Mouse (Mus musculus) midbrain, postnatal 0 days (tissue): ENCODE measurements around the gene Nrp2. TPM values are rescaled to one million over a fixed set of nuclear protein-coding genes. Genes with fewer than 3 reads are reported as not detected.
A peak's percentile ranks its signal among the peaks of the same experiment; 100 is the strongest.

ENCODE experiments used
- ATAC-seq: fragments of 200-750 bp; cut with Nextera tagmentation; 2 replicates; pipeline ENCODE4 v1.8.0; 2017; ENCODE audit warnings: moderate number of reproducible peaks, mild to moderate bottlenecking, moderate TSS enrichment, moderate library complexity; ENCODE audit not compliant: low FRiP score
- DNase-seq: peaks from one replicate; pipeline ENCODE4 v3.0.0-alpha.2; 2015; ENCODE audit warnings: low spot score
- H3K27ac ChIP-seq: fragments of 300-500 bp; sonication (generic); 2 replicates; pipeline ENCODE4 v1.5.1; 2014; ENCODE audit warnings: low read depth, mild to moderate bottlenecking, low read length, mixed read lengths
- H3K27me3 ChIP-seq: fragments of 300-500 bp; sonication (generic); 2 replicates; pipeline ENCODE4 v1.6.1; 2014; ENCODE audit warnings: low read length, control low read depth, mixed read lengths; ENCODE audit not compliant: insufficient read depth
- H3K36me3 ChIP-seq: fragments of 300-500 bp; sonication (generic); 2 replicates; pipeline ENCODE4 v1.6.1; 2014; ENCODE audit warnings: low read length, control low read depth, mixed read lengths; ENCODE audit not compliant: insufficient read depth
- H3K4me1 ChIP-seq: fragments of 300-500 bp; sonication (generic); 2 replicates; pipeline ENCODE4 v1.6.1; 2014; ENCODE audit warnings: mild to moderate bottlenecking, control low read depth, antibody characterized with exemption, low read length, mixed read lengths; ENCODE audit not compliant: insufficient read depth
- H3K4me2 ChIP-seq: fragments of 300-500 bp; sonication (generic); 2 replicates; pipeline ENCODE4 v1.6.1; 2014; ENCODE audit warnings: low read depth, mild to moderate bottlenecking, low read length, mixed read lengths; ENCODE audit not compliant: poor library complexity, severe bottlenecking
- H3K4me3 ChIP-seq: fragments of 300-500 bp; sonication (generic); 2 replicates; pipeline ENCODE4 v1.5.1; 2014; ENCODE audit warnings: low read depth, mild to moderate bottlenecking, low read length, moderate library complexity
- H3K9ac ChIP-seq: fragments of 300-500 bp; sonication (generic); replicated peaks from 2 replicates; pipeline ENCODE4 v1.6.1; 2014; ENCODE audit warnings: mild to moderate bottlenecking, low read length, moderate library complexity, mixed read lengths; ENCODE audit not compliant: poor library complexity, severe bottlenecking
- H3K9me3 ChIP-seq: fragments of 300-500 bp; sonication (generic); 2 replicates; pipeline ENCODE4 v1.6.1; 2016; ENCODE audit warnings: low read length, control low read depth
- CTCF ChIP-seq: IDR thresholded peaks from 2 replicates; pipeline ENCODE4 v1.5.1; 2016; ENCODE audit warnings: antibody characterized with exemption, mild to moderate bottlenecking
- WGBS: fragments of 180-500 bp; shearing (Covaris S2); extraction: QIAGEN DNeasy Blood & Tissue Kit; methylation state at CpG from one replicate; pipeline ENCODE4 v1.1.7; 2014; 5-methylcytosine and 5-hydroxymethylcytosine counted together
- polyA plus RNA-seq: library from polyadenylated mRNA; unstranded; fragments of >200 nt; fragmentation: Nextera tagmentation; extraction: Ambion mirVana; gene quantifications from 2 replicates; pipeline ENCODE4 v1.2.1, GENCODE M21; 2015
- total RNA-seq: library from RNA; depleted of rRNA; stranded (reverse); fragments of >200 nt; gene quantifications from 2 replicates; pipeline ENCODE4 v1.2.3, GENCODE M21; 2014

Gene Nrp2
- total and polyA plus RNA-seq, 2 experiments from 2014 or later = 17.1 to 56.7 TPM

- Histone ChIP-seq H3K4me1 (0 out of 2 replicates have a peak, but pooled peaks cover 4% of the 10 kb centered on the region), H3K36me3 (no peaks in the 10 kb centered on the region), H3K9me3 (no peaks in the 10 kb centered on the region), H3K4me3 (no peak overlapping the region), H3K4me2 (no peak overlapping the region), H3K27me3 (no peaks in the 10 kb centered on the region), H3K27ac (no peak overlapping the region), H3K9ac (no peak overlapping the region)
- TF ChIP-seq CTCF = no peak
- no peak for DNase-seq
- 72% methylated on average over 5 of the region's 5 CpGs for WGBS
- ATAC-seq = no peak
These were observed 31.4 kb downstream of the Nrp2 start for GRCm38 (mm10) chr1:62734420-62734931.

GRCm38 (mm10) chr1:62734980-62735379 lies 31.9 kb downstream of the Nrp2 start:
- no peak for TF ChIP-seq CTCF
- H3K4me3 ChIP-seq = no peak overlapping the region
- 86% methylated on average over 4 of the region's 4 CpGs for WGBS
- 0 out of 2 replicates have a peak, but pooled peaks cover 4% of the 10 kb centered on the region for H3K4me1 ChIP-seq
- DNase-seq = no peak
- no peak overlapping the region for H3K27ac ChIP-seq
- no peaks in the 10 kb centered on the region for H3K9me3 ChIP-seq
- no peak for ATAC-seq
- no peaks in the 10 kb centered on the region for H3K27me3 ChIP-seq
- no peak overlapping the region for H3K9ac ChIP-seq
- H3K36me3 ChIP-seq = peaks cover 4% of the 10 kb centered on the region; the same call in 1 of the 2 replicates
- H3K4me2 ChIP-seq = no peak overlapping the region

GRCm38 (mm10) chr1:62735835-62736234 lies 32.8 kb downstream of the Nrp2 start:
- Histone ChIP-seq H3K9ac (no peak overlapping the region), H3K9me3 (no peaks in the 10 kb centered on the region), H3K4me2 (no peak overlapping the region), H3K36me3 (peaks cover 7% of the 10 kb centered on the region; the same call in 1 of the 2 replicates), H3K4me3 (no peak overlapping the region), H3K4me1 (0 out of 2 replicates have a peak, but pooled peaks cover 4% of the 10 kb centered on the region), H3K27ac (no peak overlapping the region), H3K27me3 (no peaks in the 10 kb centered on the region)
- 82% methylated on average over 4 of the region's 4 CpGs for WGBS
- no peak for TF ChIP-seq CTCF
- ATAC-seq (no peak), DNase-seq (no peak)

GRCm38 (mm10) chr1:62736455-62737012 lies 33.4 kb downstream of the Nrp2 start:
- TF ChIP-seq CTCF = no peak
- H3K36me3 ChIP-seq = peaks cover 7% of the 10 kb centered on the region; the same call in 1 of the 2 replicates
- no peak overlapping the region for H3K4me3 ChIP-seq
- 0 out of 2 replicates have a peak, but pooled peaks cover 4% of the 10 kb centered on the region for H3K4me1 ChIP-seq
- no peaks in the 10 kb centered on the region for H3K9me3 ChIP-seq
- 71% methylated on average over 8 of the region's 8 CpGs for WGBS
- no peak overlapping the region for H3K27ac ChIP-seq
- H3K27me3 ChIP-seq = no peaks in the 10 kb centered on the region
- H3K9ac ChIP-seq = no peak overlapping the region
- ATAC-seq (no peak), DNase-seq (no peak)
- no peak overlapping the region for H3K4me2 ChIP-seq

GRCm38 (mm10) chr1:62738165-62738564 lies 35.1 kb downstream of the Nrp2 start:
- 83% methylated on average over 11 of the region's 11 CpGs for WGBS
- DNase-seq (no peak), ATAC-seq (no peak)
- no peaks in the 10 kb centered on the region for H3K9me3 ChIP-seq
- peaks cover 7% of the 10 kb centered on the region; the same call in 1 of the 2 replicates for H3K36me3 ChIP-seq
- no peak for TF ChIP-seq CTCF
- H3K4me1 ChIP-seq = no peaks in the 10 kb centered on the region
- H3K27me3 ChIP-seq = no peaks in the 10 kb centered on the region
- no peak overlapping the region for H3K4me3 ChIP-seq
- no peak overlapping the region for H3K4me2 ChIP-seq
- no peak overlapping the region for H3K9ac ChIP-seq
- H3K27ac ChIP-seq = no peak overlapping the region

GRCm38 (mm10) chr1:62742092-62742491 lies 39.0 kb downstream of the Nrp2 start:
- Histone ChIP-seq H3K4me2 (no peak overlapping the region), H3K9ac (no peak overlapping the region), H3K4me1 (no peaks in the 10 kb centered on the region), H3K4me3 (no peak overlapping the region), H3K27me3 (no peaks in the 10 kb centered on the region), H3K36me3 (peaks cover 19% of the 10 kb centered on the region), H3K27ac (no peak overlapping the region), H3K9me3 (no peaks in the 10 kb centered on the region)
- no peak for TF ChIP-seq CTCF
- ATAC-seq = no peak
- DNase-seq = peak; percentile 22
- WGBS = 23% methylated on average over 3 of the region's 3 CpGs
